Mouse (Mus musculus) embryonic stem cell, embryonic (primary cell): ENCODE data around the gene Pdk2.

Experiments
- CTCF ChIA-PET, 4 experiments: fragments of 300-600 bp in 2 of 4; fragments of 350-600 bp in 2 of 4; sonication (Branson Sonifier 250); formaldehyde crosslinking; loops; one replicate each; lab custom pipeline; 2022; ENCODE audit warnings: inconsistent platforms in 2 of 4; lab: Charles Lee
- POLR2A ChIA-PET, 4 experiments: fragments of 300-600 bp in 2 of 4; fragments of 350-600 bp in 2 of 4; sonication (Branson Sonifier 250); formaldehyde crosslinking; loops; one replicate each; lab custom pipeline; 2022; ENCODE audit warnings: antibody characterized with exemption in 4 of 4, inconsistent platforms in 1 of 4; lab: Charles Lee

Gene Pdk2

DNA sequence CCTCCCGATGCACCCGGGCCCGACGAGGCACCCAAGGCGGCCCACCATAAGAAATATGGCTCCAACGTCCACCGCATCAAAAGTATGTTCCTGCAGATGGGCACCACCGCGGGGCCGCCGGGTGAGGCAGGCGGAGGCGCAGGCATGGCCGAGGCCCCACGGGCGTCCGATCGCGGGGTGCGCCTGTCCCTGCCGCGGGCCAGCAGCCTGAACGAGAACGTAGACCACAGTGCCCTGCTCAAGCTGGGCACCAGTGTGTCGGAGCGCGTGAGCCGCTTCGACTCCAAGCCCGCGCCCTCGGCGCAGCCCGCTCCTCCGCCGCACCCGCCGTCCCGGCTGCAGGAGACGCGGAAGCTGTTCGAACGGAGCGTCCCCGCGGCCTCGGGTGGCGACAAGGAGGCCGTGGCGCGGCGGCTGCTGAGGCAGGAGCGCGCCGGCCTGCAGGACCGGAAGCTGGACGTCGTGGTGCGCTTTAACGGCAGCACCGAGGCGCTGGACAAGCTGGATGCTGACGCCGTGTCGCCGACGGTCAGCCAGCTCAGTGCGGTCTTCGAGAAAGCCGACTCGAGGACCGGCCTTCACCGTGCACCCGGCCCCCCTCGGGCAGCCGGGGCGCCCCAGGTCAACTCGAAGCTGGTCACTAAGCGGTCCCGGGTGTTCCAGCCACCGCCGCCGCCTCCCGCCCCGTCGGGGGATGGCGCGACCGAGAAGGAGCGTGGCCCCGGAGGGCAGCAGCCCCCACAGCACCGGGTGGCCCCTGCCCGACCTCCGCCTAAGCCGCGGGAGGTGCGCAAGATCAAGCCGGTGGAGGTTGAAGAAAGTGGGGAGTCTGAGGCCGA lies 49.3 kb downstream of the Pdk2 start:
- POLR2A ChIA-PET: interaction anchor here in 3 of 4 experiments (0.5 to 3.2 kb wide), 8 partner anchors 12 to 311 kb away, joined by 3 to 12 read pairs (median 5); partner anchors contain the start of gene Itga3 (in 1 of the 3)
- CTCF ChIA-PET: interaction anchor here (0.5 to 4.1 kb wide), 10 partner anchors 9 to 294 kb away, joined by 3 to 30 read pairs (median 4); no protein-coding TSS in a partner anchor

DNA sequence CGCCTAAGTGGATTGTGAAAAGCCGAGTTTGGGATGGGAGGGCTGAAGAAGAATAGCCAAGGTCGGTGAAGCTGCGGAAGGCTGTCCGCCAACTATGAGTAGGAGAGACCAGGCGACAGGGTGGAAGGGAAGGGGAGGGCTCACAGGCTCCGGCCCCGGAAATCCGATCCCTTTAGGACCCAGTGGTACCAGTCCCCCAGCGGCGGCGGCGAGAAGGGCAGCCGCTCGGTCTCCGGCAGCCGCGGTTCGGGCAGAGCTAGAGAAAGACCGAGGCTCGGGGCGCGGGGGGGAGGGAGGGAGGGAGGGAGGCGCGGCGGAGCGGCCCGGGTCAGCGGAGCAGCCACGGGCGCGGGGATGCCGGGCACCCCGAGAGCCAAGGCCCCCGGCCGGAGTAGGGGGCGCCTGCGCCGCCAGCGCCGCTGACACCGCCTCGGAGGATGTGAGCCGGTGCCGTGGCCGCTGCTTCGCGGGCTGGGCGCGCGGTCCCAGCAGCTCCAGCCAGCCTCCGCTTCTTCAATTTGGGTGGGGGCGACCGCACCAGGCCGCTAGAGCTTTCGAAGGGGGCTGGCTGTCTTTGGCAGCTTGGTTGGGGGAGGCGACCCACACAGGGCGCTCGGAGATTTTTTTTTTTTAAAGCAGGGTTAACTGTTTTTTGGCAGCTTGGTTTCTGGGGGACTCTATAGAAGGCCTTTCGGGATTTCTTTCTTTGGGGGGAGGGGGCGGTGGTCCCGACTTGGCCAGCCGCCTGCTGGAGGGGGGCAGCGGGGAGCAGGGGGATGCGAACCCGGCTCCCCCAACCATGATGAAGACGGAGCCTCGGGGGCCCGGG lies 50.2 kb downstream of the Pdk2 start, which contains the start of gene Ppp1r9b:
Gene Ppp1r9b (plus strand): TSS at position 287 of the 829 bp plus-strand sequence.
- POLR2A ChIA-PET: interaction anchor here (0.5 to 3.2 kb wide), 22 partner anchors 9 to 759 kb away, joined by 3 to 12 read pairs (median 4); partner anchors contain the start of gene Itga3 (in 2 of the 4)
- CTCF ChIA-PET: interaction anchor here (0.5 to 4.1 kb wide), 17 partner anchors 9 to 394 kb away, joined by 3 to 30 read pairs (median 4); partner anchors contain the start of gene Slc35b1 (in 1 of the 4)

DNA sequence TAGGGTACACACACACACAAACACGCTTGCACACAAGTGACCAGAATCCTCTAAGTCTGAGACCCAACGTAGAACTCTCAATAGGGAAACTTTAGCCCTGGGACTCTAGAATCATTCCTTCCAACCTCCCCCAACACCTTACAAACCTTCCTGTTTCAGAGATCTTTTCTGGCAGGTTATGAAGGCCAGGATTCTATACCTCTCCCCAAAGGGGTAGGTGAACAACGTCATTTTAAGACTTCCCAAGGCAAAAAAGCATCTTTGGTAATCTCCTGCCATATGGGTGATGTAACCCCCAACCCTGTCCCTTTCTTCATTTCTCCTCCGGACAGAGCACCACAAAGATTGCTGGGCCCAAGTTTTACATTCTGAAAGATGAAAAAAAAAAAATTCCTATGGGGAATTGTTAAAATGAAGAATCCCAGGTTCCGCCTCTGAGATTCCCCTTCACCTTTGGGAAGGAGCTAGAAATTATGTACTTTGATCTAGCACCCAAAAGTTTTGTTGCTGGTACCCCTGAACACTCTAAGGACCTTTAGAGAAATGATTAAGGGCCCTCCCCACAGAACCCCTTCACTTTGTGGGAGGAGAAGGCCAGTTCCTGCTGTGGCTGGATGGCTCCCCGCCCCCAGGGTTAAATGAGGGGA lies 50.9 kb downstream of the Pdk2 start:
- ChIA-PET POLR2A (interaction anchor here (0.6 to 3.2 kb wide), 24 partner anchors 10 to 314 kb away, joined by 3 to 12 read pairs (median 3); partner anchors contain the start of gene Itga3 (in 1 of the 4)), CTCF (interaction anchor here (0.5 to 4.1 kb wide), 25 partner anchors 10 to 928 kb away, joined by 3 to 30 read pairs (median 4); partner anchors contain the start of genes Col1a1 (in 1 of the 4) and Dlx3 (in 1 of the 4))

DNA sequence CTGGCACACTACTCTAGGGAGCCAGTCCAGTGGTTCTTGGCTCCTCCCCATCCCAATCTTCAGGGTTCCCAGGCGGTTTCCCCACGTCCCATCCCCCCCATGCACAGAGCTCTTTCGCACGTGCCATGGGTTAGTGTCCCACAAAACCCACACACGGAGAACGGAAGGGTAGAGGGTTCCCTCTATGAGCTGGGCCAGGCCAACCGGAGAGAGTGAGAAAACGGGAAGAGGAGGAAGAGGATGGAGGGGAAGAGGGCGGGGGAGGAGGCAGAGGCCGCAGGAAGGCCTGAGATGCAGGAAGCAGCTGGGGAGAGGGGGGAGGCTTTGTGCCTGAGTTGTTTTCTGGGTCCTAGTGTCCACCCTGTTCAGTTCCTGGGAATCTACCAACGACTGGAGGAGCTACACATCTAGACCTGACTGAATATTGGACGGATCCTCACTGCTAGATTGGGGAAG lies 51.6 kb downstream of the Pdk2 start:
- POLR2A ChIA-PET: interaction anchor here (0.6 to 3.2 kb wide), 14 partner anchors 9 to 350 kb away, joined by 3 to 12 read pairs (median 4); no protein-coding TSS in a partner anchor
- CTCF ChIA-PET: interaction anchor here (0.5 to 4.1 kb wide), 19 partner anchors 9 to 929 kb away, joined by 3 to 30 read pairs (median 4); partner anchors contain the start of genes Col1a1 (in 1 of the 4) and Dlx3 (in 1 of the 4)

DNA sequence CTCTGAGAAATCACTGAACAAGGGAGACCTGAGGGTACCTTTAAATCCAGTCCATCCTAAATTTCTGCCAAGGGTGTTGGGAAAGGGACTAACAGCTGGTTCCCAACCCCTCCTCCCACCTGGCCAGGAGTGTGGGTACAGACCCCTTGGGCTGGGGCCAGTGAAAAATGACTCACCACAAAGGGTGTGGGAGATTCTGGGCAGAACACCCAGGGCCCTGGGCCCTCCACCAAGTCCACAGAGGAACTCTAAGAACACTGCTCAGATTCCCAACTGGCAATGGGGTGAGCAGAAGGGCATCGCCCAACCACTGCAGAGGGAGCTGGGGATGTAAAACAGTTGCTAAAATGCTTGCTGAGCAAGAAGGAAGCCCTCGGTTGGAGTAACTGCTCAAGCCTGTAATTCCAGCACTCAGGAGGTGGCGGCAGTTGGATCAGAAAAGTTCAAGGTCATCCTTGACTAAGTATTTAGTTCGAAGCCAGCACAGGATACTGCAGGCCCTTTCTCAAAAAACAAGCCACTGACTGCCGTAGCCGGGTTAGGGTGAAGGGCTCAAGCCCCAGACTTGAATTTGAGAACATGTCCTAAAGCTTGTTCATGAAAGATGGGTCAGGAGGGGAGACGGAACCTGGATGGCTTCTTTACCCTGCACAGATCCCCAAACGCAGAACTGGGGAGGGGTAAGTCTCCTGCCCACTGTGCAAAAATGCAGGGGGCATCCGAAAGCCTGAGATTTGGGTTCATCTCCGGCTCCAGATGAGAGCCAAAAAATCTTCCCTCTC lies 52.2 kb downstream of the Pdk2 start:
- ChIA-PET CTCF (interaction anchor here (0.5 to 4.1 kb wide), 19 partner anchors 9 to 720 kb away, joined by 3 to 30 read pairs (median 4); partner anchors contain the start of gene Col1a1 (in 1 of the 4)), POLR2A (interaction anchor here in 2 of 4 experiments (0.6 to 3.2 kb wide), 10 partner anchors 8 to 778 kb away, joined by 3 to 12 read pairs (median 4); partner anchors contain the start of gene Tob1 (in 1 of the 2))

DNA sequence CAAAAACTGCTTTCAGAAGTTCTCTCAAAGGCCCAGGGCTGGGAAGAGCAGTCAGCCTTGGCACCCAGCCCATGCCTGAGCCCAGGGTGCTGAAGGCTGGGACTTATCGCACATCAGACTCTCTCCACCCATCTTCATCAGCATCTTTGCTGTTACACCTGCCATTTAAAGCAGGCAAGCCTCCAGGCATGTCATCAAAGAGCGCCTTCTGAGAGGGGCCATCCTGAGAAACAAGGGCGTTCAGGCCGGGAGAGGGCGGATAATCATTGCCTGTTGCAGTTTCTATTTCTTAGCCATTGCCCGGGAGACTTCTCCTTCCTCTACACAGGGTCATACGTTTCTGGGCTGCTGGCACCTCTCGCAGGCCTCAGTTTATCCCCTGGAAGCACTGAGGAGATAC lies 53.3 kb downstream of the Pdk2 start:
- POLR2A ChIA-PET: interaction anchor here in 3 of 4 experiments (0.5 to 3.2 kb wide), 18 partner anchors 9 to 324 kb away, joined by 3 to 11 read pairs (median 4); partner anchors contain the start of gene Itga3 (in 1 of the 3)
- CTCF ChIA-PET: interaction anchor here (0.5 to 1.6 kb wide), 14 partner anchors 9 to 271 kb away, joined by 3 to 20 read pairs (median 4); no protein-coding TSS in a partner anchor

DNA sequence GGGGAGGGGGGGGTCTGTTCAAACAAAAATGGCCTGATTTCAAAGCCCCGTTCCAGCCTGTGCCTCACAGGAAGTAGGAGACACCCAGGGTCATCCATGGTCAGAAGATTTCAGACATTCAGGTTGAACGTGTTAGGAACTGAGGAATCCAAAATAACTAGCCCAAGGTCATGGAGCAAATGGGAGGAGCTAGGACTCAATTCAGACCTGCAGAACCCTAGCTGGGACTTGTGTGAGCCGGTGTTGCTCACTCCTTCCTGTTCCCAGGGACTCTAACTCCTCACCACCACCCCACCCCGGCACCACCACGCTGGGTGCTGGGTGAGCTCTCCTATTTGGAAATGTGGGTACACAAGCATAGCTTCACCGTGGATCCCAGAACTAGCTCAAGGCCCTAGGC lies 53.8 kb downstream of the Pdk2 start:
- ChIA-PET POLR2A (interaction anchor here (0.5 to 1.8 kb wide), 32 partner anchors 8 to 1971 kb away, joined by 3 to 8 read pairs (median 3); partner anchors contain the start of genes Itga3 (in 1 of the 4) and Sgca (in 1 of the 4)), CTCF (interaction anchor here (0.5 to 1.7 kb wide), 28 partner anchors 8 to 1018 kb away, joined by 3 to 22 read pairs (median 4); no protein-coding TSS in a partner anchor)

DNA sequence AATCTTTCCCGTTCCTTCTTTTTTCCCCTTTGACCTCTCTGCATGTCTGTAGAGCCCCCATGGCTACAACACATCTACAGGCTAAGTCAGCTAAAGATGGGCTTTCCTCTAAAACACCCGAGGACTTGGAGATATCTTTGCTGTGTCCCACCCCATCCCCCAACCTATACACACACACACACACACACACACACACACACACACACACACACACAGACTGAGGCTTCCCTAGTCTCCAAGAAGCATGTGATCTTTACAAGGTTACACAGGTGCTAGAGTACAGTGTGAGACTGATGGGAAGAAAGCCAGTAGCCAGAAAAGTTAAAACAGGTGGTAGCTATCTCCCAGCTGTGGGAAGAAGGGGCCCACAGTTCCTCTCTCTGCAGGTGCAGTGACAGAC lies 54.7 kb downstream of the Pdk2 start:
- POLR2A ChIA-PET: interaction anchor here (0.6 to 1.8 kb wide), 15 partner anchors 10 to 1930 kb away, joined by 3 to 8 read pairs (median 4); partner anchors contain the start of genes Itga3 (in 1 of the 4) and Sgca (in 1 of the 4)
- CTCF ChIA-PET: interaction anchor here (0.6 to 1.7 kb wide), 19 partner anchors 7 to 621 kb away, joined by 3 to 22 read pairs (median 4); no protein-coding TSS in a partner anchor

DNA sequence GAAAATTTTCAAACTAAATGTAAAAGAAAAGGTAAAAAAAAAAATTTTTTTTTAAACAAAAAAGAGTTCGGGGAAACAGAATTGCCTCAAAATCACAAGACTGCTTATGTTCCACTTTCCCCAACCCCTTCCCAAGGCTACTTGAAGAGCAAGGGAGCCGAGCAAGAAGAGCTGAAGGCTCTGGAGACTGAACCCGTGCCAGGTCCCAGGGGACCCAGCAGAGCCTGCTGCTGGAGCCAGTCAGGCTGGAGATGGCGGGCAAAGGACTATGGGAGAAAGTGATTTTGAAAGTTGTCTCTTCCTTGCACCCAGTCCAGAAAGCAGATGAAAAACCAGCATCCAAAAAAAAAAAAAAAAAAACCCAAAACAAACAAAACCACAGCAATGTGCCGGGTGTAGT lies 55.3 kb downstream of the Pdk2 start:
- ChIA-PET CTCF (interaction anchor here in 3 of 4 experiments (0.6 to 1.7 kb wide), 5 partner anchors 11 to 535 kb away, joined by 3 to 11 read pairs (median 3); no protein-coding TSS in a partner anchor), POLR2A (interaction anchor here (0.7 to 1.8 kb wide), 5 partner anchors 9 to 167 kb away, joined by 3 to 7 read pairs (median 4); partner anchors contain the start of gene Sgca (in 1 of the 4))

DNA sequence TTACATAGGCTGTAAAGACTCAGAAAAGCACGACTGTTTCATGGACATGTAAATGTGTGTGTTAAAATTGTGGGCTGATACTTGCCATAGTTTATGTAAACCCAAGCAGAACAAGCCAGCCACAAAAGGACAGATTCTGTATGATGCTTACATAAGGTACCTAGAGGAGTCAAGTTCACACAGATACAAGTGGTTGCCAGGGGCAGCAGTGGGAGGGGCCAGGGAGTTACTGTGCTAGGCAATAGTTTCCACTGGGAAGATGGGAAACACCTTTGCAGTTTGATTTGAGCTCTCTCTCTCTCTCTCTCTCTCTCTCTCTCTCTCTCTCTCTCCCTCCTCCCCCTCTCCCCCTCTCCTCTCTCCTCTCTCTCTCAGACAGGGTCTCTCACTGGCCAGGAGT lies 56.0 kb downstream of the Pdk2 start:
- CTCF ChIA-PET: interaction anchor here (0.6 to 1.1 kb wide), 4 partner anchors 15 to 535 kb away, joined by 3 to 5 read pairs (median 4); partner anchors contain the start of gene Spop (in 1 of the 4)
- POLR2A ChIA-PET: no interaction called here

DNA sequence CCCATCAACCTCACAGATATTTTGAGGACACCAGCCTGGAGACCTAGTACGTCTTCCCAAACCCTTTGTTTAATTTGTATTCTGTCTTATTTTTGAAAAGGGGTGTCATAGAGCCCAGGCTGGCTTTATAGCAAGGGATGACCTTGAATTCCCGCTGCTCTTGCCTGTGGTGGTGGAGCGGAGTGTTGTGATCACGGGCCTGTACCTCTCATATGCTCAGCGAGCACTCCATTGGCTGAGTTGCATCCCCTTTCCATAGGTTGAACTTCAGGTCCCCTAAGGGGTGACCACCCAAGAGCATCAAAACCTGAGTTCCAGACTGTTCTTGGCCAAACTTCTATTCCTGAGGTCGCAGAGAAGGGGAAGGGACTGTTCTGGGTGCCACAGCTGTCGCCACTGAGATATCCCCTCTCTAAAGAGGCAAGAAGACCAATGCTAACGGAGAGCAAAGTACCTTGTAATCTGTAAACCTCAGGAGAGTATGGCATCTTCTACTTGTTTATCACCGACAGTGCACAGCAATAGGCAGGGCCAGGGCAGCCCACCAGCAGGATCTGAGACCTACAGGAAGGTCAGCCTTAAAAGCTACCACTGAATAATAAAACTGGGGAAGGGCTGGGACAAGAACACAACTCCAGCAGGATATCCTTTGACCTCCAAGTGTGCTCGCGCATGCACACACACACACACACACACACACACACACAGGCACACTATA lies 61.5 kb downstream of the Pdk2 start:
- ChIA-PET CTCF (interaction anchor here (0.5 to 1.9 kb wide), 62 partner anchors 7 to 713 kb away, joined by 3 to 30 read pairs (median 4); partner anchors contain the start of genes Col1a1 (in 1 of the 4), Ppp1r9b (in 1 of the 4) and Spop (in 1 of the 4)), POLR2A (interaction anchor here in 3 of 4 experiments (0.6 to 1.6 kb wide), 10 partner anchors 8 to 737 kb away, joined by 3 to 5 read pairs (median 3); no protein-coding TSS in a partner anchor)

DNA sequence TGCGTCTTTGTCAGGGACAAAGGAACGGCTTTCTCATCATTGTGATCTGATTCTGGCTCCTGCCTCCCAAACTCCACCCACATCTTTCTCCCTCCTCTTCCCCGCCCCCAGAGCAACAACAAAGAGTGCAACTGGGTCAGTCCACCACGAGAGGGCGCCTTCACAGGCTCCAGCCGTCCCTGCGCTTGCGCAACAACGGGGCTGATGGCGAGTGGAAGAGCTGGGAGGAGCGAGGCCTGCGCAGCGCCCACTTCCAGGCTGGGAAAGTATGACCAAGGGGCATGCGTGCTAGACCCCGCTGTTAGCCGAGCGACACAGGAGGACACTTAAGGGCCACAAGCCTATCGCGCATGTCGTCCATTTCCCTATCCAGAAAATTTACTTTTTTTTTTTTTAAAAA lies 62.2 kb downstream of the Pdk2 start:
- ChIA-PET CTCF (interaction anchor here (0.5 to 1.9 kb wide), 61 partner anchors 8 to 536 kb away, joined by 3 to 30 read pairs (median 4); partner anchors contain the start of genes Col1a1 (in 1 of the 4), Ppp1r9b (in 1 of the 4) and Spop (in 1 of the 4)), POLR2A (interaction anchor here in 3 of 4 experiments (0.6 to 1.6 kb wide), 7 partner anchors 8 to 36 kb away, joined by 3 to 5 read pairs (median 3); no protein-coding TSS in a partner anchor)

DNA sequence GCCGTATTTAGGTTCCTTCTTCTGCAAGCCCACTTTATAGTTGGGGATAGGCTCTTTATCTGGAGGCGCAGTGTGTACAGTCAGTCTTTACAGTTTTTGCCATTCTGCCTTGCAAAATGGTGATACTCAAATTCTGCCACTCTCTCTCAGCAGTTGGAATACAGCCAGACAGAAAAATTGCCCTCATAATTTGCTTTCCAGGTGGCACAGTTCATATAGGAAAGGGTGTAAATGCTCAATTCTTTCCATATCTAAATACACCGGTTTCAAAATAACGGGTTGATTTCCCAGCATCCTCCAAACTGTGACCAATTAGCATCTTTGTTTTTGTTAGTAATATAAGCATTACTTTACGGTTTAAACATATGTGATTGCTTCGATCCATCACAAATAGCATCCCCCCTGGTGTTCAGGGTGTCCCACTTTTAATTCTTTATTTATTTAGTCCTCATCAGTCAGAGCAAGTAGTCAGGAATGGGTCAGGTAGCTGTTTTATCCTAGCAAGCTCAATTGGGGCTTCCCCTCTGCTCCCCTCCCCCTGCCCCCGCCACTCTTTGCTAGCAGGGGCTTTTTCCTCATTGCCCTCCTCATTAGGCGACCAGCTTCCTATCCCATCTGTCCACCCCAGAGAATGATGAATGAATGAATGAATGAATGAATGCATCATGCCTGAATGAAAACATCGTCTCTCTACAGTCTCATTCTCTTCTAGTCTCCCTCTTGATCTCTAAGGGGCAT lies 62.8 kb downstream of the Pdk2 start:
- POLR2A ChIA-PET: interaction anchor here in 2 of 4 experiments (1.0 to 1.2 kb wide), 3 partner anchors 9 to 11 kb away, joined by 3 read pairs; no protein-coding TSS in a partner anchor
- CTCF ChIA-PET: interaction anchor here (0.7 to 1.9 kb wide), 28 partner anchors 8 to 537 kb away, joined by 3 to 30 read pairs (median 7); partner anchors contain the start of genes Ppp1r9b (in 1 of the 4) and Spop (in 1 of the 4)
